Mouse (Mus musculus) kidney, postnatal 4 days (tissue): ENCODE measurements at regions not wholly inside any gene's neighbourhood (a gene's known extent, or its start where the extent isn't known, plus 50 kb on each side); places are given as distances from the start of the nearest gene placed in this dataset.

Source experiments
- DNase-seq, 2 experiments: peaks; one replicate each; pipeline ENCODE4 v3.0.0; 2021; ENCODE audit warnings: mixed read lengths in 2 of 2

DNA sequence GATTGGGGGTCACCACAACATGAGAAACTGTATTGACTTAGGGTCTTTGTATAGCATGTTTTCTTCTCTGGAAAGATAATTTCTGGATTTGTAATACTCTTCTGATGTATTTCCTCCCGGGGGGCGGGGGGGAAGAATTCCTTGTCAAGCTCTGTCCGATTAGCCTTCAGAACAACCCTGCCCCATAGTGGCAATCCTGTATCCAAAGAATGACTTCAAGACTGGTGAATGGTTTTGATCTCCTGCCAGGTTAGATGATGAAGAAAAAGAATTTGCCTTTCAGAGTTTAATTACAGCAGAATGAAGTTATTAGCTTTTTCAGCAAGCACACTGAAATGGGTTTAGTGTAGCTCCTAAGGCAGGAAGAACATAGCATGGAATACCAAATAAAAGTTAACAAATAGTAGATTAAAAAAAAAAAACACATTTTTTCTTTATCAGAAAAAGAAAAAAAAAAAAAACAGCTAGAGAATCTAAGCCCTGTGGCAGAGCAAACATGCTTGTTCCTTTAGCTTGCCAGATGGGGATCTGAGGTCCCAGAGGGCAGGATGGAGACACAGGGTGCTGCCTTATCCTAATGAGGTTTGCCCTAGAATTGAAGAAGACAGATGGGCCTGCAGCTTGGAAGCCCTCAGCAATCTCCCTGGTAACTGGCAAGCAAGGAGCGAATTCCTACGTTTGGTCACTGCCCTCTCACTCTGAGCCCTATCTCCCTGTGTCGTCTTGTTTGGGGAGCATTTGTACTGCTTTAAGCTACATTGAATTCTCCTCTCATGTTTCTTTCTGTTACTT is 280.9 kb upstream of the Gm9972 start:
- no peak for DNase-seq

DNA sequence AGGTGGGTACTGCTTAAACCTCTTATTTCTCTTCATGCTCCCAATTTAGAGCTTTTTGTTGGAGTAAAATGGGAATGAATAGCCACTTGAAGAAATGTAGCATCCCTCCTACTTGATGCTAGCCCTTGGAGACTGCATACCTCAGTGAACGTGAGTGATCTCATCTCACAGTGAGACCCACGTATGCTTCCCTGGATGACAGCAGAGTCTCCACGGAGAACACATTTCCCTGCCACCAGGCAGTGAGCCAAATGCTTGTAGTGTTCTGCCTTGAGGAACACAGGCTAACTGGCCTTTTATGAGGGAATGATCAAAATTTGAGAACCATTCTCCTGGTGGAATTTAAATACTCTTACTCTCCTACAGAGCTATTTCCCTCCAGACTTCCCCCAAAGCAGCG is 280.1 kb upstream of the Gm9972 start:
- no peak for DNase-seq

DNA sequence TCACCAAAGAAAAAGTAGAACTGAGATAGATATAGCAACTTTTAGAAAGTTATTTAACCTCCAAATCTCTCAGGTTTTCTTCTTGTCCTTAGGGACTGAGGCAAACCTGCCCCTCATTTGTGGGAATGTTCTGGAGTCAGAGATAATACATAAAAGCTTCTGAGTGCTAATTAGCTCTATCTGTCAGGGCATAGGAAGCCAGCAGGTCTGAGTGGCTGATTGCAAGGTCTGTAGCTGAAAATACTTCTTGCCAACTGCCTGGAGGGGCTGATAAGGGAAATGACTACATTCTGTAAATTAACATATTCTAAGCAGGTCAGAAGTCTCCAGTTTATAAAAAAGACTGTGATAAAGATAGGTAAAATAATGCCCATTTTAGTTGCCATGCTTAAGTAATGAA is 270.3 kb upstream of the Gm9972 start:
- no peak for DNase-seq

DNA sequence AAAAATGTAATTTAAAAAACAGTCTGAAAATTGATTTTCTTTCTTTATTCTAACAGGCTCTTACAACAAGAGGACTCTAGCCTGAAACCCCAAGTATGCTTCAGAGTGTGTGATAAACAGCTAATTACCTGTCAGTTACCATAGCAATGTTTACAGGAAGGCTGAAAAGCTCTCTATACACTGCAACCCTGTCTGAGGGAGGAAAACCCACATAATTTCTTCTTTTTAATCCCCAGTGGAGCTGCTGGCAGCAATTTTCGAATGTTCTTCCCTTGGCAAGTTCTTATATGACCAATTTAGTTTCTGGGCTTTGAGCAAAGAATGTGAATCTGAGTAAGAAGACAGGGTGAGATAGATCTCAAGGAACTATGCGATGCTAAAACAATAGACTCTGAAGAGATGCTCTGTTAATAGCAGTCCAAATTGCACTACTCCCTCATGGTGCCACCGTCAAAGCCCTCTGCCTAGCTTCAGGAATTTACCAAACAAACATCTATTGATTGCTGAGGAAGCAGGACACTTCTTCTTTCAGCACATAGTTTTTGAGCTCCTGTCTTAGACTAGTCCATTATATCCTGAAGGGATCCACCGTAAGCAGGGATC is 260.4 kb upstream of the Gm9972 start:
- no peak for DNase-seq

DNA sequence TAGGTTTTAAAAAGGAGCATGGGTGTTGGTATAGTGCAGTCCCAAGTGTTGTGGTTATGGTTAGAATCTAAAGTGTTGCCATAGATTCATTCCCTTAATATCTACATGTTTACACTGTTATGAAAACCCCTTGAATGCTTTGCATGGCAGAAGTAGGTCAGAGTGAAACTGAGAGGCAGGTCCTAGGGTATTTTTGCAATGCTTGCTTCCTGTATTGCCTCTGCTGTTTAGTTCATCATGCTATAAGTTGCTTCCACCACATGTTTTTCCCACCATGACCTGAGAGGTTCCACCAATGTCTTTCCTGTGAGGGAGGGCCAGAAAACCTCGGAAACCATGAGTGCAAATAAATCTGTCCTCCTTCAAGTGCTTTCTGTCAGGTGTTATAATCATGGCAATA is 224.1 kb upstream of the Gm9972 start:
- DNase-seq = no peak

DNA sequence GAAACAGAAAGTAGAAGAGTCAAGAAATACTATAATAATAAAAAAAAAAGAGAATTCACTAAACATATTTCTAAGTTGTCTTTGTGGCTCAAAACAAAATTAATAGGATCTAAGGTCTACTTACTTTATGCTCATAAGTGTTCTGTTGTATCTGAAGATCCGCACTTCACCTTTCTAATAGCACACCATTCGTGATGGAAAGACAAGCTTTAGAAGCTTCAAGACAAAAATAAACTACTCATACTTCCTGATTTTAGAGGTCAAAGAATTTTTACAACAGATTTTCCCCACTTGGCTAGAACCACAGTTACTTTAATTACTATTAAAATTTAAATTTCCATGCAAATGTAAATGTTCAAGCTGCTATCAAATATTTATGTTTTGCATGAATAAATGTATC is 219.8 kb upstream of the Gm9972 start:
- DNase-seq = no peak

DNA sequence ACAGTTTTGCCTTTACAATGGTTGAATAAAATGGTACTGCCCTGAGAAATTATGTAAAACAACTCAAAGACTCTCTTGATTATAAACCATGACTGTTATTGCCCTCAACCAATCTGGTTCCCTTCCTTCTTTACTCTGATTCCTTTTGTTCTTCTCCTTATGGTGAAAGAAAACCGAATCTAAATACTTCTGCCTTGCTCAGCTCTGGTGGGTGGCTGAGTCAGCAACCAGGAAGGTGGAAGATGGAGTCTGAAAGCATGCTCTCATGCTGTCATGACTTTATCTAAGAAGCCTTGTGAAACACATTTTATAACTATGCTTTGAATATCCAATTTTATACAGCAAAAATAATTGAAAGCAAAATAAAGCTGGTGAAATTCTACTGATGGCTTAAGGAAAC is 212.7 kb upstream of the Gm9972 start:
- DNase-seq = no peak

DNA sequence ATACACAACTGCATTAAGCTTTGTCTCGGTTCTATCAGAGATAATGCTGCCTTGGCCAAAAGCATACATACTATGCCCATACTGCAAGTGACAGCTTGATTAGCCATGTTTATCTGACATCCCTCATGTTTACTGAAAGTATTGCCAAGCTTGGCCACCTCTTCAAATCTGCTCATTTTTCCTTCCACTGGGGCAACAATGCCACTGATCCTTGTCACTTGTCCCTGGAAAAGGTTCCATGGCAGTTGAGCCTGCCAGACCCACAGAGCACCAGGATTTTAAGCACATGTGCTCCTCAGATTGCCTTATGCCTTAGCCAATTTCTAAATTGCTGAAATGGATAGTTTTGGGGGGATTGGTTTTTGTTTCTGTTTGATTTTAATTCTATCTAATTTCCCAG is 189.8 kb upstream of the Gm9972 start:
- DNase-seq = no peak

DNA sequence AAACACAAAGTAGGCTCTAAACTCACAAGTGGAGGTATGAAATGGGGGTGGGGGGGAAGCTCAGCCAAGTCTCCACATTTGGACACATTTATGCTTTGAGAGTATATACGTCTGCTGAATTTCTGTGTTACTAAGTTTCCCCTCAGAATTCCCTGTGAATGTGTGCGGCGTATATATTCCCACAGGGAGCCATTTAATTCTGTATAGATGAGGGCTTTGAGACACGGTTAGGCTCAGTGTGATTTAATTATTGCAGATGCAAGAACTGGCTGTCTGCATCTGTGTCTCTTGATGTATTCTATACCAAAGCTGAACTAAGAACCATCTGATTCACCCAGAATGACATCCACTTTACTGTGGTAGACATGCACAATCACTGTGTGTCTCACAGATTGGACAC is 181.1 kb upstream of the Gm9972 start:
- no peak for DNase-seq

DNA sequence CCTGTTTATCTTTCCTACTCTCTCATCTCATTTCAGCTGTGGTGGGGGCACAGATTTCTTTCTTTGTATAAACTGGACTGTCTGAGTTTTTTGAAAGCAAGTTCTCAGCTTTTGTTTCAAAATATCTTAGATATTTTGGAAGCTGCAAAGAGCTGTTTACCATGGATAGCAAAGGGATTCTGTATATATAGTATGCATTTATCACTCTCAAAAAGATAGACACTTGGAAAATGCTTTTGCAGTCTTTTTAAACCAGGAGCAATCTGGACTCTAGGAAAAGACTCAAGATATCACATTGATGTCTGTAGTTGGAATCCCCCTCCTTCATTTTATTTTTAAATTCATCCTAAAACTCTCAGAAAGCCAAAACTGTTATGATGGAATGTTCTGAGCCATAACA is 177.9 kb upstream of the Gm9972 start:
- no peak for DNase-seq

DNA sequence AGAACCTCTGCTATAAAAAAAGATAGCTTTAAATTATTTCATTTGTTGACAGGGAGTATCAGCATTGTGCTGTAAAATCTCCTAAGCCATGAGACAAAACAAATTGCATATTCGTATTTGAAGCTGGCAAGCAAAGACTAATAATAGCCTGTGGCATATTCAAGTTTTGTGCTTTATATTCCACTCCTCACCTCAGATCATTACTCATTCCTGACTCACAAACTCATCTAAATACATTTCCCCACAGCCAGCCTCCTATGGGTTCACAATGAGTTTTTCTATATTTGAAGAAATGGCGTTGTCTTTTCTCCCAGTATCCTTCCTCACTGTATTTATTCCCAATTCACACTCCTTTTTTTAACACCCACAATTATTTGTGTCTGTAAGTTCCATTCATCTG is 161.5 kb upstream of the Gm9972 start:
- DNase-seq = no peak

DNA sequence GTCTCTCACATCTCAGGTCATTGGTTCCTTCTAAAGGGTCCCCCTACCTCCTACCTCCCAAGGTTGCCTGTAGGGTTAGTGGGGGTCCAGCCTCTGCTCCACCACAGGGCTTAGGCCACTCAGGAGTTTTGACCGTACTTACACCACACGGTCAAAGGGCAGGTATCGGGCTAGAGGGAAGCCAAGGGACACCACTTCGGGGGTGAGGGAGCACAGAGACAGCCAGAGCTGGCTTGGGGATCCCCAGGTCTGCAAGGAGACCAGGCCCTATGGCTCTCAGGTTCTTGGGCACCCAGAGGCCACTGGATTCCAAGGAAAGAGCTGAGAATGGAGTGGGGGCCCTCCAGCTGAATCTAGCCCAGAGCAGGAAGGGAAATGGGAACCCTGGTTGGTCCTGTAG is 135.5 kb upstream of the Gm9972 start:
- DNase-seq = no peak

DNA sequence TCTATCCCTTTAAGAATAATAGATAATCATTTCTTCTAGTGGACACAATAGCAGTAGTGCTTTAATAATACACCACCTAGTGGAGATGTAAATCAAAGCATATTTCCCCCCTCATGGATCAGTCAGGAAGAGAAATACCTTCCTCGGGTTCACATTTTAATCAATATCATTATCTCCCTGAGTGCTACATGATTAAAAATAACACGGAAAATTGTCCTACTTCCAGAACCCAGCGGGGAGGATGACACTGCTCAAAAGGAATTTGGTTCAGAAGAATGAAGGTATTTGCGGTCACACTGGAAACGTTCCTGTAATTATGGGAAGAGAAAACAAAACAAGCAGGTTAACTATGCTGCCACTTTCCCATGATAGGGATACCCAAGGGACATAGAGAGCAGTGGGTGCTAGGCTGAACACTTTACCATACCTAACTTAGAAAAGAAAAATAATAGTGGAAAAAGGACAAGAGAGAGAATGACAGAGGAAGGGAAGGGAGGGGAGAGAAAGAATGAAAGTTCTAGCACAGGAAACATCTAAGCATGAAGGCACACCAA is 132.0 kb upstream of the Gm9972 start:
- no peak for DNase-seq

DNA sequence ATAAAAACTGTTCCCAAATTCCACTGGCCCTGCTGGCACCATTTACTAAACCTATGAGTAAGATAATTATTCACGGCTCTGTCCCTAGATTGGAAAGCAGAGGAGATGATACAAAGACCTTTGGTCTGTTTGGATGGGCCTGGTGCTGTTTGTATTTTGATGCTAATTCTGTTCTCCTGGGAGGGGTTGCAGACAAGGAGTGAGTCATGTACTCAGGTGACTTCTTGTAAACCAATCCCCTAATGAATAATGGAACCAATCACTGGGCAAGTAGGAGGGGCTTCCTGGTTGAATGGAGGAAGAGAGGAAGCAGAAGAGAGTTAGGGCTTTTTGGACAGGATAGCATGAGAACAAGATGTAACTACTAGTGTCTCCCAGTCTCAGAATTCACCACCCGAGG is 130.0 kb upstream of the Gm9972 start:
- no peak for DNase-seq

DNA sequence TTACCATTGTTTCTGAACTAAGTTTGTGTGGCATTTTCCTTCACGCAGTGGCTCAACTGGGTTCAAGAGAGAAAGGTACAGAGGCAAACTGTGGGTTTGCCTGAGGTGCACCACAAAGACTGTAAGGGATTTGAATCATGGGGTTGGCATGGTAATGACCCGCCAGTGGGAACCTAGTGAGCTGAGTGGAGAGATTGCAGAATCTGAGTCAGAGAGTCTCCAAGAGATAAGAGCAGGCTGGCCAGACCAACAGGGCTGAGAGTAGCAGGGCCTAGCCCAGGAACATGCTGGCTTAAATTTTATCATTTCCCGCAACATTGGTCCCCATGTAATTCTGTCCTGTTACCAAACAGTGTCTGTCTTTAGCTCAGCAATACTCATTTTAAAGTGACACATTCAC is 129.5 kb upstream of the Gm9972 start:
- no peak for DNase-seq

DNA sequence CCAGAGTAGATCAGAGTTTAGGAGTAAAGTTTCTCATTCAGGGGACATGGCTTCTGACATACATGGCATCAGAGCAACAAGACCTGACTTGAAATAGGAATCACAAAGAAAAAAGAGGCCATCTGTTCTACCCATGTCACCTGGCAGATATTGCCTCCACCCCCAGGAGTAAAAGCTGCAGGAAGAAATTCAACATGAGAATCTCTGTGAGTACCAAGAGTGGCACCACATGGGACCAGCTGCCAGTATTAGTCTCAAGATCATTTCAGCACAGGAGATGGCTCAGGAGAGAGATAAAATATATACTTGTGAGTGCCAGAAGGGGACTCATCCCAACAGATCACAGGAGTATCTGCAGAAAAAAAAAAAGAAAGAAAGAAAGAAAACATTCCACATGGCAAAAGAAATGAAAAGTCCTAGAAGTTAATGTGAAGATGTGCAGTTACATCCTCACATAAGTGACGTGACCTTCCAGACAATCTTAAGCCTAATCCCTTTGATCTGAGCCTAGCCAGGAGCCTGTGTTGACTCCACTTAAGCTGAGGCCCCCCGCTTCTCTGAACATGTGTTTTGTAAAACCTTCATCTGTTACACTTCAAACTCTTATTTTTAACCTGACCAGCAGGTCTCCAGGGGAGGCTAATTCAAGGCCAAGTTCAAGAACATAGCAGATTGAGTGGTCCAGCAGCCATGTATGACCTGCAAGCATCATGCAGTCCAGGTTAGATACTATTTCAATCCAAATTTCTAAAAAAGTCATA is 118.9 kb upstream of the Gm9972 start:
- DNase-seq = no peak

DNA sequence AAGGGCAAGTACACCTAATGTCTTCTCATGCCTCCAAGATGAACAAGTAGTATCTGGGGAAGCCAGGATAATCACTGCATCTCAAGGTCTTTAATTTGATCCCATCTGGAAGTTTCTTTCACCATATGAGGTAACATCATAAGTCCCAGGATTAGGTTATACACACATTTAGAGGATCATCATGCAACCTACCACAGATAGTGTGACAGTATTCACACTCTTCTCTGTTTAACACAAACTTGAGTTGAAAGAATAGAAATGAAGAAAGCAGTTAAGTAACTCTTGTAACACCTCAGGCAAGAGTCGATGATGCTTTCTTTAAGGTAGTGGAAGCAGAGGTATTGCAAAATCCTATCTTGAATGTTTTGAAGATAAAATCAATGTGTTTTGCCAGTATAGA is 116.3 kb upstream of the Gm9972 start:
- DNase-seq = no peak

DNA sequence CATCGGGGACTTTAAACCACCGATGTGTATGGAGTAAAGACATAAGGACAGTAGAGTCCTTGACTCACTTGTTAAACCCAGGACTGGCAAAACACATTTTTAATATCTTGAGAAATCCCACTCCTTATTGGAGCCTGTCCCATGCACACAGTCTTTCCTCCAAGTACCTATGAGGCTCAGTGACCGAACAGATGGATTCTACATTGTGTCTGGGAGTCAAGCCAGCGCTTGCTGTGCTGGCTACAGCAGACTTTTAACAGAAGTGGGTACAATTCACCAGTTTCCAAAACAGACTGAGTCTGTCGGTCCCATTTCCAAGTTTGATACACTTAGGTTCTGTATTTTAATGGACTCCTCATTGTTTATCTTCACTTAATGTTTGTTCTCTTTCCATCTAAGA is 108.4 kb upstream of the Gm9972 start:
- DNase-seq = no peak

DNA sequence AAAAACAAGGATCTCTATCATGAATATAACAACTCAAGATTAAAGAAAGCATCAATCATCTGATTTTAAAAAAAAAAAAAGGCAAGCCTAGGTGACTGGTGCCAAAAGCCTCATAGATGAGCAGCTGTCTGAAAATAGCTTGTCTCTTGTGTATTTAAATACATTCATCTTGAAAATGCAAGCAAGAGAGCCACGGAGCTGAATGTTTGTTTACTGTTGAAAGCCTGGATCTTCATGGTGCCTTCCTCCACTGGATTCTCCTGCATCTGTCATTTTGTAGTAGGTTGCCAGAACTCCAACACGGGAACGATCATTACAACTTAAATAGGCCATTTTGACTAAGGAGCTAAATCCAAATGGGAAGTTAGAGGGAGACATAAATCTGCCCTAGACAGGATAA is 106.6 kb upstream of the Gm9972 start:
- DNase-seq = no peak

DNA sequence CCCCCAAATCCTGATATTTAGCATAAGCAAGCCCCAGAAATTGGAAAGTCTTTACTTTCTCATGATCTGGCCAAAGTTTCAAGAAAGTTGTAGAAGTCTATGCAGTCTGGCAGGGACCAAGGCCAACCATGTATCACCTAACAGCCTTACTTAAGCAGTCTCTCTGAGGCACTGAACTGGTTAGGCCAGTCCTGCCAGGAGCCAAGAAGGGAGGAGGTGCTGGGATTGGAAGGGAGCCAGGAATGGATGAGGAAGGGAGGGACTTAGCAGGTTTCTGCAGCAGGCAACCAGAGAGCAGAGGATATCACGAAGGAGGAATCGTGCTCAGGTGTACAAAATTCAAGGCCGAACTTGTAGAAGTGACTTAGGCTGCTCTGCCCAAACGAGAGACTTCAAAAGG is 96.3 kb upstream of the Gm9972 start:
- DNase-seq = peak; percentile 46 to 66

DNA sequence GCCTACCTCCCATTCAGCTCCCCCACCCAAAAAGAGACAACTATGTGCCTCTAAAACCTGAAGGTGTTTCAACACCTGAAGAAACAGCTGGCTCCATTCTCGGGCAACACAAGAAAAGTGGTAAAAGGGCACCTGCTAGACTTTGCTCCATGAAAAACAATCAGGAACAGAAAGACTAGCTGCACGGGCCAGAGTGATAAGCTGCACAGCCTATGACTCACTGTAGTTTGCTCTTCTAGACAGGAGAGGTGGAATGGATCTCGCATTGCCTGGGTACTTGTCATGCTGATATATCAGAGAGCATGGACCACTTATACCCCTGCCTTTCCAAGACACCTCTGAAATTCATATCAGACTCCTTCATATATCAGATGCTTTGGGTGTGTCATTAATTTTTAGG is 94.0 kb upstream of the Gm9972 start:
- no peak for DNase-seq

DNA sequence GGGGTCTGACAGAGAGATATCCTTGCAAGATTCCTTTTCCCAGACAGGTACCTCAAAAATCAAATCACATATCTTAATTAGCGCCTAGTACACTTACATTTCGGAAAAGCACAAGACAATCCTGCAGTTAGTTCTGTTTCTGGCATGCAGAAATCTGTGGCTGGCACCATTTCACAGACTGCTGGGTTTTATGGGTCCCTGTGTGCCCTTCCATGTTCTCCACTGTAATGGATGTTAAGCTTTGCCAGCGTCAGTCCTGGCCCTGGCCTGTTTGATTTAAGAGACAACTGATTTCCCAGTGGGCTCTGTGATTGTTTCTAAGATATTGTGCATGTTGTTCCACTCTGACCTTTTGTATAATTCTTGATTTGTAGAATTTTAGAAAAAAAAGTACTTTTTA is 93.3 kb upstream of the Gm9972 start:
- DNase-seq = peak in 1 of 2 experiments; percentile 5

DNA sequence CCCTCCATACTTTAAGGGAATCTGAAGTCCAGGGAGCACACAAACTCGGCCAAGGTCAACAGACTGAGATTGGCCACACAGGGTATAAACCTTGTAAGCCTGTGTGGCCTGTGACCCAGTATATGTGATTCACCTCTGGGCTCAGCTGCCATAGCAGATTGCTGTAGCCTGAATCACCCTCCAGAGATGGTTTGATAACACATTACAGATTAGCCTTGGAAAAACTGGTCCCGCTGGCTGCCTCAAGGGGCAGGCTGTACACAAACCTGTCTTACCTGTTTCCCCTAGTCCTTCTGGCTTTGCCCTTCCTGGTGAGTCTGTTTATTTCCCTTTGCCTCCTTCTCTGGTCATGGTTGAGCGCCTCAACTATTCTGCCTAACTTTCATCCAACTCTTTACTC is 91.0 kb upstream of the Gm9972 start:
- peak; percentile 25 to 49 for DNase-seq

DNA sequence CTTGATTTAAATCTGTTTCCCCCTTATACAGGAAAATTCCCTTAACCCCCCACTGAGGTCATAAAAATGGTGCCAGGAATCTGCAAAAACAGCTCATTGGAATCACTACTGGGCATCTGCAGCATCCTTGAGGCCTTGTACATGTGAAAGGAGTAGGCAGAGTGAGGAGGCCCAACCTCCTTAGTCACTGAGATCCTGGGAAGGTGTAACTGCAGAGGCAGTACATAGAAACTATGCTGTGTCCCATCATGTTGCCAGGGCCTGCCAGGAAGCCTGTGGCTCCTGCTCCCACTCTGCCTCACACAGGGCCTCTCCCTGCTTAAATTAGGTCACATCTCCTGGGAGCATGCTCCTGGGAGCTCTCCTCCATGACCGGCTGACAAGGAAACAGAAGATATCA is 85.7 kb upstream of the Gm9972 start:
- DNase-seq = no peak
